Mouse (Mus musculus) limb, embryonic 15.5 days (tissue): ENCODE data around the gene Cars. TPM values are rescaled to one million over a fixed set of nuclear protein-coding genes. Genes with fewer than 3 reads are reported as not detected.

Experiments used
- ATAC-seq: fragments of 200-750 bp; cut with Nextera tagmentation; 2 replicates; pipeline ENCODE4 v1.8.0; 2017; ENCODE audit warnings: low read depth, moderate TSS enrichment; ENCODE audit not compliant: insufficient number of reproducible peaks, low FRiP score, low TSS enrichment
- H3K27ac ChIP-seq: fragments of 300-500 bp; sonication (generic); 2 replicates; pipeline ENCODE4 v1.5.1; 2015; ENCODE audit warnings: moderate library complexity, mild to moderate bottlenecking, inconsistent platforms
- H3K27me3 ChIP-seq: fragments of 300-500 bp; sonication (generic); 2 replicates; pipeline ENCODE4 v1.6.1; 2015; ENCODE audit warnings: inconsistent platforms
- H3K36me3 ChIP-seq: fragments of 300-500 bp; sonication (generic); 2 replicates; pipeline ENCODE4 v1.6.1; 2015; ENCODE audit warnings: inconsistent platforms
- H3K4me1 ChIP-seq: fragments of 300-500 bp; sonication (generic); 2 replicates; pipeline ENCODE4 v1.6.1; 2015; ENCODE audit warnings: inconsistent platforms
- H3K4me2 ChIP-seq: fragments of 300-500 bp; sonication (generic); 2 replicates; pipeline ENCODE4 v1.6.1; 2015; ENCODE audit warnings: mild to moderate bottlenecking, inconsistent platforms
- H3K4me3 ChIP-seq: fragments of 300-500 bp; sonication (generic); 2 replicates; pipeline ENCODE4 v1.5.1; 2015; ENCODE audit warnings: mild to moderate bottlenecking, inconsistent platforms
- H3K9ac ChIP-seq: fragments of 300-500 bp; sonication (generic); 2 replicates; pipeline ENCODE4 v1.6.1; 2015; ENCODE audit warnings: inconsistent platforms
- H3K9me3 ChIP-seq: fragments of 300-500 bp; sonication (generic); 2 replicates; pipeline ENCODE4 v1.6.1; 2016; ENCODE audit warnings: inconsistent platforms
- WGBS: fragments of 180-500 bp; shearing (Covaris S2); methylation state at CpG from one replicate; pipeline ENCODE4 v1.1.7; 2015; 5-methylcytosine and 5-hydroxymethylcytosine counted together
- polyA plus RNA-seq: library from polyadenylated mRNA; unstranded; fragments of >200 nt; fragmentation: Nextera tagmentation; extraction: Ambion mirVana; gene quantifications from 2 replicates; pipeline ENCODE4 v1.2.1, GENCODE M21; 2015

The Cars gene
- polyA plus RNA-seq, 1 experiment from 2014 or later = 61.9 TPM

- Histone ChIP-seq H3K27me3 (no peaks in the 10 kb centered on the region), H3K4me2 (no peak overlapping the region), H3K4me3 (no peak overlapping the region), H3K9me3 (no peaks in the 10 kb centered on the region), H3K27ac (peak overlapping the region; percentile 44), H3K9ac (no peak overlapping the region), H3K36me3 (no peaks in the 10 kb centered on the region), H3K4me1 (no peaks in the 10 kb centered on the region)
- WGBS = 59% methylated on average over 9 of the region's 9 CpGs
- ATAC-seq = no peak
Measured at GRCm38 (mm10) chr7:143614404-143615135, 14.7 kb upstream of the Cars start.

GRCm38 (mm10) chr7:143612215-143612614, 12.3 kb upstream of the Cars start:
- H3K36me3 ChIP-seq = no peaks in the 10 kb centered on the region
- 58% methylated on average over 3 of the region's 3 CpGs for WGBS
- no peak overlapping the region for H3K27ac ChIP-seq
- no peak overlapping the region for H3K4me3 ChIP-seq
- no peaks in the 10 kb centered on the region for H3K27me3 ChIP-seq
- ATAC-seq = no peak
- no peak overlapping the region for H3K9ac ChIP-seq
- H3K9me3 ChIP-seq = no peaks in the 10 kb centered on the region
- no peak overlapping the region for H3K4me2 ChIP-seq
- H3K4me1 ChIP-seq = no peaks in the 10 kb centered on the region

GRCm38 (mm10) chr7:143605321-143605720, 5.4 kb upstream of the Cars start:
- Histone ChIP-seq H3K4me1 (no peaks in the 10 kb centered on the region), H3K9ac (no peak overlapping the region), H3K9me3 (no peaks in the 10 kb centered on the region), H3K4me3 (no peak overlapping the region), H3K27me3 (no peaks in the 10 kb centered on the region), H3K4me2 (no peak overlapping the region), H3K27ac (no peak overlapping the region), H3K36me3 (no peaks in the 10 kb centered on the region)
- 80% methylated on average over 3 of the region's 3 CpGs for WGBS
- no peak for ATAC-seq

GRCm38 (mm10) chr7:143604889-143605288, 5.0 kb upstream of the Cars start:
- H3K9ac ChIP-seq = no peak overlapping the region
- ATAC-seq = no peak
- H3K4me2 ChIP-seq = no peak overlapping the region
- no peaks in the 10 kb centered on the region for H3K4me1 ChIP-seq
- H3K36me3 ChIP-seq = no peaks in the 10 kb centered on the region
- no peak overlapping the region for H3K4me3 ChIP-seq
- 69% methylated on average over 2 of the region's 2 CpGs for WGBS
- no peaks in the 10 kb centered on the region for H3K27me3 ChIP-seq
- H3K27ac ChIP-seq = no peak overlapping the region
- H3K9me3 ChIP-seq = no peaks in the 10 kb centered on the region

GRCm38 (mm10) chr7:143601705-143602104, 1.8 kb upstream of the Cars start:
- Histone ChIP-seq H3K4me3 (no peak overlapping the region), H3K4me1 (peaks cover 9% of the 10 kb centered on the region), H3K4me2 (no peak overlapping the region), H3K27me3 (no peaks in the 10 kb centered on the region), H3K27ac (no peak overlapping the region), H3K9me3 (no peaks in the 10 kb centered on the region), H3K36me3 (0 out of 2 replicates have a peak, but pooled peaks cover 3% of the 10 kb centered on the region), H3K9ac (no peak overlapping the region)
- no peak for ATAC-seq
- WGBS = 67% methylated on average over 2 of the region's 2 CpGs

- peaks cover 12% of the 10 kb centered on the region for H3K4me1 ChIP-seq
- no peaks in the 10 kb centered on the region for H3K27me3 ChIP-seq
- H3K9me3 ChIP-seq = no peaks in the 10 kb centered on the region
- peak overlapping the region; percentile 50; the same call in 1 of the 2 replicates for H3K27ac ChIP-seq
- H3K9ac ChIP-seq = no peak overlapping the region
- ATAC-seq = no peak
- peak overlapping the region; percentile 61 for H3K4me2 ChIP-seq
- 4% methylated on average over 15 of the region's 15 CpGs for WGBS
- peak overlapping the region; percentile 79 for H3K4me3 ChIP-seq
- peaks cover 7% of the 10 kb centered on the region; the same call in 1 of the 2 replicates for H3K36me3 ChIP-seq
Measured at GRCm38 (mm10) chr7:143600231-143600740, 396 bp upstream of the Cars start.

- WGBS = 41% methylated on average over 5 of the region's 5 CpGs
- H3K4me2 ChIP-seq = no peak overlapping the region
- peaks cover 15% of the 10 kb centered on the region for H3K4me1 ChIP-seq
- H3K27ac ChIP-seq = no peak overlapping the region
- H3K4me3 ChIP-seq = no peak overlapping the region
- ATAC-seq = no peak
- peaks cover 42% of the 10 kb centered on the region for H3K36me3 ChIP-seq
- no peak overlapping the region for H3K9ac ChIP-seq
- no peaks in the 10 kb centered on the region for H3K27me3 ChIP-seq
- H3K9me3 ChIP-seq = no peaks in the 10 kb centered on the region
Measured at GRCm38 (mm10) chr7:143594865-143595264, 5.0 kb downstream of the Cars start.

- Histone ChIP-seq H3K9ac (no peak overlapping the region), H3K4me2 (no peak overlapping the region), H3K9me3 (no peaks in the 10 kb centered on the region), H3K27ac (no peak overlapping the region), H3K36me3 (peaks cover 65% of the 10 kb centered on the region), H3K27me3 (no peaks in the 10 kb centered on the region), H3K4me3 (no peak overlapping the region), H3K4me1 (peaks cover 6% of the 10 kb centered on the region; the same call in 1 of the 2 replicates)
- WGBS = 76% methylated on average over 10 of the region's 10 CpGs
- no peak for ATAC-seq
Measured at GRCm38 (mm10) chr7:143592255-143592654, 7.6 kb downstream of the Cars start.

GRCm38 (mm10) chr7:143588006-143588405, 11.9 kb downstream of the Cars start:
- Histone ChIP-seq H3K9ac (no peak overlapping the region), H3K27ac (no peak overlapping the region), H3K9me3 (no peaks in the 10 kb centered on the region), H3K27me3 (no peaks in the 10 kb centered on the region), H3K4me2 (no peak overlapping the region), H3K4me1 (no peaks in the 10 kb centered on the region), H3K36me3 (peaks cover 94% of the 10 kb centered on the region), H3K4me3 (no peak overlapping the region)
- WGBS = 91% methylated on average over 4 of the region's 4 CpGs
- ATAC-seq = no peak

- H3K4me1 ChIP-seq = no peaks in the 10 kb centered on the region
- no peak overlapping the region for H3K27ac ChIP-seq
- WGBS = 75% methylated on average over 5 of the region's 5 CpGs
- ATAC-seq = no peak
- no peaks in the 10 kb centered on the region for H3K27me3 ChIP-seq
- H3K36me3 ChIP-seq = peaks cover 94% of the 10 kb centered on the region
- no peak overlapping the region for H3K4me2 ChIP-seq
- no peak overlapping the region for H3K9ac ChIP-seq
- no peak overlapping the region for H3K4me3 ChIP-seq
- no peaks in the 10 kb centered on the region for H3K9me3 ChIP-seq
Measured at GRCm38 (mm10) chr7:143587586-143587985, 12.3 kb downstream of the Cars start.

- no peak overlapping the region for H3K4me2 ChIP-seq
- no peaks in the 10 kb centered on the region for H3K9me3 ChIP-seq
- ATAC-seq = no peak
- H3K4me3 ChIP-seq = no peak overlapping the region
- H3K9ac ChIP-seq = no peak overlapping the region
- H3K27ac ChIP-seq = no peak overlapping the region
- no peaks in the 10 kb centered on the region for H3K4me1 ChIP-seq
- H3K36me3 ChIP-seq = peaks cover 94% of the 10 kb centered on the region
- H3K27me3 ChIP-seq = no peaks in the 10 kb centered on the region
- 37% methylated on average over 3 of the region's 3 CpGs for WGBS
Measured at GRCm38 (mm10) chr7:143583956-143584355, 15.9 kb downstream of the Cars start.

- no peak for ATAC-seq
- Histone ChIP-seq H3K27ac (no peak overlapping the region), H3K9me3 (no peaks in the 10 kb centered on the region), H3K36me3 (peaks cover 94% of the 10 kb centered on the region), H3K4me3 (no peak overlapping the region), H3K4me2 (no peak overlapping the region), H3K27me3 (no peaks in the 10 kb centered on the region), H3K4me1 (no peaks in the 10 kb centered on the region), H3K9ac (no peak overlapping the region)
- WGBS = 89% methylated on average over 5 of the region's 5 CpGs
Measured at GRCm38 (mm10) chr7:143583025-143583424, 16.9 kb downstream of the Cars start.
